Mouse (Mus musculus) small intestine, adult 2 months (tissue): ENCODE data around the gene Slc41a3. TPM values are rescaled to one million over a fixed set of nuclear protein-coding genes. Genes with fewer than 3 reads are reported as not detected.

Experiments used
- H3K27ac ChIP-seq: fragments of 200-500 bp; 2 replicates; pipeline ENCODE4 v1.5.1; 2012; ENCODE audit warnings: low read depth, low read length, control low read depth, inconsistent platforms; ENCODE audit not compliant: insufficient read depth
- H3K27me3 ChIP-seq: fragments of 200-500 bp; 2 replicates; pipeline ENCODE4 v1.6.1; 2012; ENCODE audit warnings: mild to moderate bottlenecking, moderate library complexity, low read length, inconsistent platforms; ENCODE audit not compliant: control insufficient read depth, insufficient read depth
- H3K36me3 ChIP-seq: fragments of 200-500 bp; 2 replicates; pipeline ENCODE4 v1.6.1; 2012; ENCODE audit warnings: mild to moderate bottlenecking, low read length, control low read depth, inconsistent platforms; ENCODE audit not compliant: control insufficient read depth, insufficient read depth
- H3K4me1 ChIP-seq: fragments of 200-500 bp; 2 replicates; pipeline ENCODE4 v1.6.1; 2012; ENCODE audit warnings: low read length, inconsistent platforms, mixed read lengths; ENCODE audit not compliant: control insufficient read depth, insufficient read depth, insufficient read length
- H3K4me3 ChIP-seq: fragments of 200-500 bp; 2 replicates; pipeline ENCODE4 v1.5.1; 2012; ENCODE audit warnings: low read depth, mild to moderate bottlenecking, control low read depth, inconsistent platforms, low read length, moderate library complexity
- CTCF ChIP-seq: fragments of 200-500 bp; IDR thresholded peaks from 2 replicates; pipeline ENCODE4 v1.5.1; 2012; ENCODE audit warnings: low read depth, mild to moderate bottlenecking, control low read depth, inconsistent platforms, low read length, moderate library complexity, mixed read lengths; ENCODE audit not compliant: insufficient replicate concordance, insufficient read length; ENCODE audit errors: extremely low read depth
- POLR2A ChIP-seq: fragments of 200-500 bp; IDR thresholded peaks from 2 replicates; pipeline ENCODE4 v1.6.1; 2012; ENCODE audit warnings: low read depth, mild to moderate bottlenecking, control low read depth, inconsistent platforms, low read length, moderate library complexity
- whole genome bisulfite sequencing: fragments of 180-500 bp; shearing (Covaris S2); methylation state at CpG from one replicate; pipeline ENCODE4 v1.1.7; 2018; 5-methylcytosine and 5-hydroxymethylcytosine counted together
- polyA plus RNA-seq: library from polyadenylated mRNA; depleted of rRNA; stranded (reverse); fragments of >200 nt; gene quantifications from 2 replicates; pipeline ENCODE4 v1.2.3, GENCODE M21; 2012

Gene Slc41a3
- polyA plus RNA-seq, 1 experiment = 10.7 TPM

GRCm38 (mm10) chr6:90623456-90623836 is 18.9 kb downstream of the Slc41a3 start:
- no peak overlapping the region for H3K27ac ChIP-seq

GRCm38 (mm10) chr6:90624184-90624583 is 19.7 kb downstream of the Slc41a3 start:
- Histone ChIP-seq H3K4me3 (no peak overlapping the region), H3K27ac (no peak overlapping the region), H3K4me1 (no peaks in the 10 kb centered on the region), H3K36me3 (no peaks in the 10 kb centered on the region), H3K27me3 (no peaks in the 10 kb centered on the region)
- WGBS = 69% methylated on average over 6 of the region's 6 CpGs
- no peak for TF ChIP-seq POLR2A
- TF ChIP-seq CTCF = no peak

More at GRCm38 (mm10) chr6:90623456-90623836, 18.9 kb downstream of the Slc41a3 start:
- Histone ChIP-seq H3K36me3 (no peaks in the 10 kb centered on the region), H3K4me3 (no peak overlapping the region), H3K4me1 (no peaks in the 10 kb centered on the region), H3K27me3 (no peaks in the 10 kb centered on the region)
- 44% methylated on average over 5 of the region's 5 CpGs for WGBS
- no peak for TF ChIP-seq CTCF
- no peak for TF ChIP-seq POLR2A

GRCm38 (mm10) chr6:90624733-90625132 is 20.2 kb downstream of the Slc41a3 start:
- Histone ChIP-seq H3K36me3 (no peaks in the 10 kb centered on the region), H3K27ac (no peak overlapping the region)

GRCm38 (mm10) chr6:90625207-90625994 is 20.9 kb downstream of the Slc41a3 start:
- WGBS = 90% methylated on average over 7 of the region's 7 CpGs
- H3K36me3 ChIP-seq = no peaks in the 10 kb centered on the region
- no peak overlapping the region for H3K4me3 ChIP-seq
- no peaks in the 10 kb centered on the region for H3K27me3 ChIP-seq
- no peak overlapping the region for H3K27ac ChIP-seq
- no peaks in the 10 kb centered on the region for H3K4me1 ChIP-seq
- TF ChIP-seq CTCF (no peak), POLR2A (no peak)

More at GRCm38 (mm10) chr6:90624733-90625132, 20.2 kb downstream of the Slc41a3 start:
- WGBS = 81% methylated on average over 11 of the region's 11 CpGs
- H3K4me3 ChIP-seq = no peak overlapping the region
- TF ChIP-seq POLR2A = no peak
- no peak for TF ChIP-seq CTCF
- no peaks in the 10 kb centered on the region for H3K27me3 ChIP-seq
- no peaks in the 10 kb centered on the region for H3K4me1 ChIP-seq

- no peaks in the 10 kb centered on the region for H3K4me1 ChIP-seq
- TF ChIP-seq POLR2A (no peak), CTCF (no peak)
- no peaks in the 10 kb centered on the region for H3K27me3 ChIP-seq
- H3K27ac ChIP-seq = no peak overlapping the region
- no peak overlapping the region for H3K4me3 ChIP-seq
- H3K36me3 ChIP-seq = no peaks in the 10 kb centered on the region
- 77% methylated on average over 4 of the region's 4 CpGs for WGBS
Observed at GRCm38 (mm10) chr6:90627556-90627955, 23.0 kb downstream of the Slc41a3 start.

GRCm38 (mm10) chr6:90629506-90629905 is 25.0 kb downstream of the Slc41a3 start:
- no peak overlapping the region for H3K27ac ChIP-seq
- no peaks in the 10 kb centered on the region for H3K4me1 ChIP-seq
- TF ChIP-seq CTCF = no peak
- TF ChIP-seq POLR2A = no peak
- 76% methylated on average over 6 of the region's 6 CpGs for WGBS
- H3K36me3 ChIP-seq = no peaks in the 10 kb centered on the region
- no peaks in the 10 kb centered on the region for H3K27me3 ChIP-seq
- H3K4me3 ChIP-seq = no peak overlapping the region

GRCm38 (mm10) chr6:90630427-90630826 is 25.9 kb downstream of the Slc41a3 start:
- no peaks in the 10 kb centered on the region for H3K27me3 ChIP-seq
- H3K4me3 ChIP-seq = no peak overlapping the region
- no peak overlapping the region for H3K27ac ChIP-seq
- H3K4me1 ChIP-seq = no peaks in the 10 kb centered on the region
- WGBS = 89% methylated on average over 7 of the region's 7 CpGs
- no peak for TF ChIP-seq CTCF
- TF ChIP-seq POLR2A = no peak
- no peaks in the 10 kb centered on the region for H3K36me3 ChIP-seq
